ENCODE assay signal across 8 mouse cellular contexts in genomic region chr4:80910871-80911701, GRCm38 (mm10). TPM values are rescaled to one million over a fixed set of nuclear protein-coding genes. Genes with fewer than 3 reads are reported as not detected.
A peak's percentile ranks its signal among the peaks of the same experiment; 100 is the strongest.
DNase-seq lines count a peak whose midpoint lies in the region; ATAC-seq and TF ChIP-seq lines count a peak whose summit lies in the region.

No protein-coding gene starts in this region.

- peaks cover 16% of the 10 kb centered on the region for H3K4me1 ChIP-seq in E14TG2a.4 (replicated peaks; ENCODE audit: low read depth, low read length)
- no peaks in the 10 kb centered on the region for H3K4me1 ChIP-seq in bone marrow macrophage, adult 2 months (ENCODE audit: control insufficient read depth, insufficient read depth, low read length)
- peaks cover 7% of the 10 kb centered on the region; the same call in 1 of the 2 replicates for H3K4me1 ChIP-seq in forebrain, embryonic 10.5 days
- H3K4me1 ChIP-seq in heart, embryonic 13.5 days: 0 out of 2 replicates have a peak, but pooled peaks cover 6% of the 10 kb centered on the region
- 0 out of 4 replicates have a peak, but pooled peaks cover 0 to 2% of the 10 kb centered on the region in 2 experiments for H3K4me1 ChIP-seq in liver, embryonic 14.5 days (replicated peaks; ENCODE audit: control insufficient read depth in 2 of 2, insufficient read depth in 2 of 2, low read length in 1 of 2)

- H3K36me3 ChIP-seq in E14TG2a.4 (ENCODE audit: insufficient read depth, low read length): no peaks in the 10 kb centered on the region
- no peaks in the 10 kb centered on the region for H3K36me3 ChIP-seq in forebrain, embryonic 10.5 days (replicated peaks)
- no peaks in the 10 kb centered on the region for H3K36me3 ChIP-seq in heart, embryonic 13.5 days
- H3K36me3 ChIP-seq in liver, embryonic 14.5 days (replicated peaks; ENCODE audit: control insufficient read depth, insufficient read depth, low read depth): no peaks in the 10 kb centered on the region

- TF ChIP-seq CTCF in E14TG2a.4 (conservative IDR thresholded peaks at IDR 0.05; ENCODE audit: low read length): no peak
- TF ChIP-seq CTCF in bone marrow macrophage, adult 2 months (IDR thresholded peaks at IDR 0.05; ENCODE audit: low read depth, low read length): no peak
- TF ChIP-seq CTCF in liver, embryonic 14.5 days (IDR thresholded peaks at IDR 0.05; ENCODE audit: low read depth): no peak

- peak overlapping the region; percentile 97 for H3K4me2 ChIP-seq in heart, embryonic 13.5 days
- H3K4me2 ChIP-seq in liver, embryonic 14.5 days (ENCODE audit: low read depth): peak overlapping the region; percentile 42

- DNase-seq in forebrain, embryonic 10.5 days (ENCODE audit: extremely low spot score, low spot score): peak; percentile 69
- peak; percentile 71 for DNase-seq in kidney, postnatal 10 days
- no peak for DNase-seq in liver, embryonic 14.5 days (ENCODE audit: low read depth in 3 of 3, low spot score in 3 of 3)
- peak; percentile 22 for DNase-seq in ovary, postnatal 10 days (ENCODE audit: low spot score)

- TF ChIP-seq EP300 in liver, embryonic 14.5 days (IDR thresholded peaks at IDR 0.05; ENCODE audit: low read depth): no peak

- H3K9ac ChIP-seq in heart, embryonic 13.5 days: peak overlapping the region; percentile 83
- H3K9ac ChIP-seq in liver, embryonic 14.5 days (replicated peaks): peak overlapping the region; percentile 18

- no peaks in the 10 kb centered on the region for H3K9me3 ChIP-seq in E14TG2a.4 (ENCODE audit: low read length)
- H3K9me3 ChIP-seq in forebrain, embryonic 10.5 days: no peaks in the 10 kb centered on the region
- H3K9me3 ChIP-seq in heart, embryonic 13.5 days: no peaks in the 10 kb centered on the region
- no peaks in the 10 kb centered on the region for H3K9me3 ChIP-seq in liver, embryonic 14.5 days (ENCODE audit: control insufficient read depth, low read length)

- ATAC-seq in heart, embryonic 13.5 days (ENCODE audit: extremely low read depth, insufficient number of reproducible peaks, low FRiP score, low TSS enrichment): no peak
- ATAC-seq in liver, embryonic 14.5 days (ENCODE audit: insufficient read depth): peak; percentile 40
- ATAC-seq in CD4-positive, CD25-positive, alpha-beta regulatory T cell, adult 4 months: no peak

- TF ChIP-seq POLR2A in bone marrow macrophage, adult 2 months (IDR thresholded peaks at IDR 0.05; ENCODE audit: borderline replicate concordance, low read depth, low read length): no peak

- 0 out of 2 replicates have a peak, but pooled peaks cover 4% of the 10 kb centered on the region for H3K27me3 ChIP-seq in E14TG2a.4 (ENCODE audit: insufficient read depth, low read length)
- H3K27me3 ChIP-seq in forebrain, embryonic 10.5 days (ENCODE audit: poor library complexity, severe bottlenecking): no peaks in the 10 kb centered on the region
- no peaks in the 10 kb centered on the region for H3K27me3 ChIP-seq in heart, embryonic 13.5 days (replicated peaks)
- peaks cover 5% of the 10 kb centered on the region; the same call in 1 of the 2 replicates for H3K27me3 ChIP-seq in liver, embryonic 14.5 days (ENCODE audit: control insufficient read depth, insufficient read depth, low read length)

- under 1% methylated on average over 58 of the region's 58 CpGs for WGBS in forebrain, embryonic 10.5 days
- under 1% methylated on average over 58 of the region's 58 CpGs for WGBS in heart, embryonic 13.5 days
- under 1% methylated on average over 58 of the region's 58 CpGs for WGBS in liver, embryonic 14.5 days (ENCODE audit: insufficient replicate concordance)

- peak overlapping the region; percentile 87 for H3K4me3 ChIP-seq in E14TG2a.4 (replicated peaks; ENCODE audit: low read length)
- H3K4me3 ChIP-seq in bone marrow macrophage, adult 2 months (ENCODE audit: insufficient read depth, low read length): peak overlapping the region; percentile 14; the same call in 1 of the 2 replicates
- peak overlapping the region; percentile 73 for H3K4me3 ChIP-seq in forebrain, embryonic 10.5 days
- peak overlapping the region; percentile 77 for H3K4me3 ChIP-seq in heart, embryonic 13.5 days
- peak overlapping the region; percentile 54 to 70 for H3K4me3 ChIP-seq in liver, embryonic 14.5 days (ENCODE audit: insufficient read depth in 1 of 2, low read depth in 2 of 2, low read length in 2 of 2)

- H3K27ac ChIP-seq in bone marrow macrophage, adult 2 months (ENCODE audit: insufficient read depth, low read depth, low read length): no peak overlapping the region
- peak overlapping the region; percentile 85 for H3K27ac ChIP-seq in forebrain, embryonic 10.5 days
- peak overlapping the region; percentile 49 for H3K27ac ChIP-seq in heart, embryonic 13.5 days (replicated peaks)
- no peak overlapping the region for H3K27ac ChIP-seq in liver, embryonic 14.5 days

RNA-seq across cellular contexts. Expression of gene Lurap1l, which starts 0.6 kb away (rescaled TPM):
- polyA plus RNA-seq in bone marrow macrophage, adult 2 months (2012; ENCODE audit: insufficient read depth, insufficient read length, missing spikeins): 0.29 TPM in 1 of 2 replicates, not detected in the other
- 1.5 TPM in 2 replicates for polyA plus RNA-seq in forebrain, embryonic 10.5 days (2016; fragmentation: Nextera tagmentation; extraction: Ambion mirVana)
- polyA plus RNA-seq in heart, embryonic 13.5 days (2015; fragmentation: Nextera tagmentation; extraction: Ambion mirVana): 2.1 and 2.4 TPM in 2 replicates
- 1.5 and 1.8 TPM in 2 replicates for polyA plus RNA-seq in liver, embryonic 14.5 days (2012; rRNA removed)
- polyA plus RNA-seq in liver, embryonic 14.5 days (2014; fragmentation: Nextera tagmentation; extraction: Ambion mirVana): 4.5 and 4.6 TPM in 2 replicates
- polyA plus RNA-seq in CD4-positive, CD25-positive, alpha-beta regulatory T cell, adult 4 months (2017; shearing (Covaris generic)): not detected

Comparison
In these comparisons a context has a peak if more than half of its experiments do, and no peak if none do; other contexts are left out.
1. H3K4me3 ChIP-seq: peak in every context shown above with its lines; median percentile 87 in E14TG2a.4; 77 in heart, embryonic 13.5 days; 73 in forebrain, embryonic 10.5 days; 62 in liver, embryonic 14.5 days; 14 in bone marrow macrophage, adult 2 months.
2. H3K27ac ChIP-seq: peak in forebrain, embryonic 10.5 days (single experiment) and heart, embryonic 13.5 days (single experiment); none in bone marrow macrophage, adult 2 months (single experiment) and liver, embryonic 14.5 days (single experiment).
3. DNase-seq: peak in forebrain, embryonic 10.5 days (single experiment), kidney, postnatal 10 days (single experiment) and ovary, postnatal 10 days (single experiment); none in liver, embryonic 14.5 days (0 of 3).